Mouse (Mus musculus) NIH3T3 (cell line): Measurements from ENCODE around the gene Lgr6.
A peak's percentile ranks its signal among the peaks of the same experiment; 100 is the strongest.

Experiments
- DNase-seq: peaks from one replicate; pipeline ENCODE4 v3.0.0-alpha.2; 2012; ENCODE audit warnings: low read depth

The Lgr6 gene

GRCm38 (mm10) chr1:135079021-135079420, 26.1 kb downstream of the Lgr6 start:
- no peak for DNase-seq

GRCm38 (mm10) chr1:135076470-135076869, 28.6 kb downstream of the Lgr6 start:
- DNase-seq: no peak

DNA sequence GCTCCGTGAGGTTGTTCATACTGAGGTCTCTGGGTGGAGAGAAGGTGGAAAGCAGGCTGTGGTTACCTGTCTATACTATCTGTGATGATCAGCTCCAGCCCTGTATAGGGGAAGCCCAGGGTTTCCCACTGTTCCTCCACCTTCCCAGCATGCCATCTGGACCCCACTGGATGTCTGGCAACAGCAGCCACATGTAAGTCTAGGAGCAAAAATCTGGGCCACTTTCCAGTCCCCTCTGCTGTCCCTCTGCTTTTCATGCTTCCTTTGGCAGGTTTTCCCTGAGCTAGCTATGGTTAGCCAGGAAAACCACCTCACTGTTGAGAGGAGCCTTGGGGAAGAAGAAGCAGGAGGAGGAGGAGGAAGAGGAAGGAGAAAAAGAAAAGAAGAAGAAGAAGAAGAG, 29.8 kb downstream of the Lgr6 start:
- DNase-seq: no peak

DNA sequence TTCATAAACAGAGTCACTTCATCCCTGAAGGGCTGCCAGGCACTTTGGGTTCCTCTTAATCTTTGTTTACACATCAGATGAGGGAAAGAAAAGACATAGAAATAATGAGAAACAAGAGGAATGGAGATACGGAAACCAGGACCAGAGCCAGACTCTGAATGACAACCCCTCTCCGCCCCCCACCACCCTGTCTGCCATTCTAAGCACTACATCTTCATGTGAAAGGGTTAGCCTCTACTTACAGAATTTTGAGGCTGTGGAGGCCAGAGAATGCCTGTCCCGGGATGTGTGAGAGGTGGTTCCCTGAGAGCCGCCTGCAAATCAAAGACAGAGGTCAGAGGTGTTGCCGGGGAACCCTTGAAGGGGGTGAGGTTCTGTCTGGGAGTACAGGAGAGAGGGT, 32.4 kb downstream of the Lgr6 start:
- no peak for DNase-seq

- DNase-seq: no peak
These were observed 35.2 kb downstream of the Lgr6 start for GRCm38 (mm10) chr1:135069841-135070240.

- no peak for DNase-seq
These were observed 40.6 kb downstream of the Lgr6 start for GRCm38 (mm10) chr1:135064525-135064924.

- no peak for DNase-seq
These were observed 42.1 kb downstream of the Lgr6 start for GRCm38 (mm10) chr1:135062936-135063335.

DNA sequence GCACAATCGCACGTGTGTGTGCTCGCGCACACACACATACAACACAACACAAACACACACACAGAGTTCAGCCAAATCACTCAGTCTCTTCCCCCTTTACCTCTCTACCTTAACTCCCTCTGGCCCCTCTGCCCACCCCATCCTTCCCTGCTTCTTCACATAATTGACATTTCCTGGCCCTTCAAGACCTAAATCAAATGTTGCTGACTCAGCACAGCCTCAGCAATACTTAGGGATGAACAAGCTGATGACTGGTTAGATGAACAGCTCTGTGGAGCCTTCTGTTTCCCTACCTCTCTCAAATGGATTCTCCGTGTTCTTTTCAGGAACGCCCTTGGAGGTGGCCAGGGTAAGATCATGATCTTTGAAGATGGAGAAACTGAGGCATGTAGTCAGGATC, 43.8 kb downstream of the Lgr6 start:
- no peak for DNase-seq

- DNase-seq: no peak
These were observed 44.9 kb downstream of the Lgr6 start for GRCm38 (mm10) chr1:135060174-135060573.

DNA sequence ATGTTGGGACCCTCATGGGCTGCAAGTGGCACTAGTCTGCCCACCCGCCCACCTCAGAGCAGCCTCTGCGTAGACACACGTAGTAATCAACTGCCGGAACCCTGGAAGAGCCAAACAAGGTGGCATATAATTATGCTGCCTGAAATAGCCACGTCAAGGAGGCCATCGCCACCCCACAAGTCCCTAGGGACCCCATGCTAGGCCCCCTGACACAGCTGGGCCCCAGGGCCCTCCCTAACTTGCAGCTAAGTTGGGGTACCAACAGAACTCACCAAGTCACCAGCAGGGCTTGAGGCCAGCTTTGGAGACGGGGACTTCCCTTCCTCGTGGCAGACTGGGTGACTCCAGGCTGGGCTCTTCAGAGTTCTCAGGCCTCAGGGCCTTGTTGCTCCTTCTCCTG, 48.2 kb downstream of the Lgr6 start:
- no peak for DNase-seq

GRCm38 (mm10) chr1:135054121-135054520, 51.0 kb downstream of the Lgr6 start:
- no peak for DNase-seq

DNA sequence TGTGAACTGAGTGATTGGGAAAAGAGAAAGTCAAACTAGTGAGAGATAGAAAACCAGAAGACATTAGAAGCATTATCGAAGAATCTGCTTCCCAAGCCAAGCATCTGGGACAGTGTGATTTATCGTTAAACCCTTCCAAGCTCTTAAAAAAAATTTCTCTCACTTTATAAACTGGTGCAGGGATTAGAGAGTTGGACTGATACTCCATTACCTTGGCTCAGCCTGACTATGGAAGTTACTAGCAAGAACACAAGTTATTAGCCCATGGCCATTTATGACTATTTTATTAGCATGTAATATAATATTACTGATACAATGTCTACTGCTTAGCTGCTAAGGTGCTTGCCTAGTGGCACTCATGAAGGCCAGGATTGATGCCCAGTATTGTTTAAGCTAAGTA, 60.6 kb downstream of the Lgr6 start:
- no peak for DNase-seq

- DNase-seq: no peak
These were observed 68.8 kb downstream of the Lgr6 start for GRCm38 (mm10) chr1:135036297-135036696.

GRCm38 (mm10) chr1:135032658-135033057, 72.4 kb downstream of the Lgr6 start:
- DNase-seq: no peak

DNA sequence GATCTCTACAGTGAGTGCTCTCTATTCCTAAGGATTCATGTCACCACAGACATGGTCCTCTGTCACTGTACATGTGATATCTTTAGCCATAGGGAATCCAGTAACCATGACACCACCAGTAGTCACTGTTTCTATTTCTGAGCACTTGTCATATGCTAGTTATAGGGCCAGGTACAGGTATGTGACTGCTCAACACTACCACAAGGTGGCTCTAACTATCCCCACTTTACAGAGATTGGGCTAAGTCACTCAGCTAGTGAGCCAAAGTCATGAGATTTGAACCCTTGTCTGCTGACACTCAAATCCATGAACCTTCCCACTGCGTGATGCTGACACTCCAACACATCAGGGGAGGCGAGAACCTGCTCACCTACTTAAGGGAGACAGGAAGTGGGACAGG, 75.0 kb downstream of the Lgr6 start:
- DNase-seq: no peak

DNA sequence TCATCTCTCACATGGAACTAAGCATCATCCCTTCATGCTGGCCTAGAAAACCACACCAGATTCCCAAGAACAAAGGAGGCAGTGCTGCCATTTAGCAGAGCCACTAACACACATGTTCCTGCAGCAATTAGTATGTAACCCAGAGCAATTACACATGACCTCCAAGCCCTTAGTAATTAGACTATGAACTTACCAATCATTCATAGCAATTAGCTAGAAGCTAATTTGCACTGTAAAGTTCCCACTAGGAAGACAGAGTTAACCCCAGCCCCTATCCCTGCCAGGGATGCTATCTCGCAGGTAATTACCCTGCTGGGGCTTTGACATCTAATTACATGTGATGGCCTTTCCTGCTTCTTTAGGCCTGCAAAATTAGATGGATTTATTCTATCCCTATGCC, 78.8 kb downstream of the Lgr6 start:
- no peak for DNase-seq

DNA sequence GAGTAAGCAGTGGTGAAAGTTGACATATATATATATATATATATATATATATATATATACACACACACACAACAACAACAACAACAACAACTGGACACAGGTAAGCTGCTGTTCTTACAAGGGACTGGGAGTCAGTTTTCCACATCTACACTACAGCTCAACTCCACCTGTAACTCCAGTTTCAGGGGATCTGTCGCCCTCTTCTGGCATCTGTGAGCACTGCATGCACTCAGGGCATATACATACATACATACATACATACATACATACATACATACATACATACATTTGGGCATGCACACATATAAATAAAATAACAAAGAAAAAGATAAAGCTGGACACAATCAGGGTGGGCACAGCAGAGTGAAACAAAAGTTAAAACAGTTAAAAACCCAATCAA, 81.5 kb downstream of the Lgr6 start:
- no peak for DNase-seq

DNA sequence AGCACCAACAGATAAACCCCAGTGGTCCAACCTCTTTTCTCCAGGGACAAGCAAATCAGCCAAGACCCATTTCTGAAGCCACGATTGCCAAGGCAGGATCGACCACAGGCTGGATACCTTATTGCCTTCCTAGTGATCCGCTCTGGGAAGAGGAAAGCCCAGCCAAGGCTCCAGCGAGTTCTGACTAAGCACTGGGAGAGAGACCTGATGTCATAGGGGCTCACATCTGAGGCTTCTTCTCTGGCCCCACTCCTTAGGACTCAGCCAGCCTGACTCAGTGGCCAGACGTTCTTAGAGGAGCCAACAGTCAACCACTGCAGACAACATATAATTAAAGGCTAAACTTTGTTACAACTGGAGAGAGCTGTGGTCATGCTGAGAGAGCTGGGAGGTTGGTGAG, 83.1 kb downstream of the Lgr6 start:
- DNase-seq: peak; percentile 75

GRCm38 (mm10) chr1:135020970-135021369, 84.1 kb downstream of the Lgr6 start:
- DNase-seq: peak; percentile 78

- peak; percentile 60 for DNase-seq
These were observed 84.7 kb downstream of the Lgr6 start for GRCm38 (mm10) chr1:135020281-135020940.

- peak; percentile 14 for DNase-seq
These were observed 85.3 kb downstream of the Lgr6 start for GRCm38 (mm10) chr1:135019775-135020167.

- DNase-seq: peak; percentile 62
These were observed 85.8 kb downstream of the Lgr6 start for GRCm38 (mm10) chr1:135019087-135019774.

DNA sequence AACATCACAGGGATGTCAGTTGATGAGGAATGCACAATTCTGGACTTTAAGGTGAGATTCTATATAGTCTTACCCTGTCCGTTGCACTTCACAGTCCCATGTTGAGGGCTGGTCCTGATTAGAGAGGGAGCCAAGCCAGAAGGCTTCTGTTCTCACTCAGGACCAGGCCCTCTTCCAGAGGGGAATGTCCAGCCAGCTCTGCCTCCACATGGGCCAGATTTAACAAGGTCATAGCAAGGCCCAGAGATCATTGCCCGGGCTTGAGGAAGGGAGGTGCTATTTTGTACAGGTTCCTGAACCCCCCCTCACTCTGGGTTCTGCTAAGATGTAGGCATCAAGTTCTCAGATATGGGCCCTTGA, 87.4 kb downstream of the Lgr6 start:
- DNase-seq: peak; percentile 57
